ENCODE assay signal across 16 mouse cellular contexts in genomic region chr15:91395165-91395564, GRCm38 (mm10).
"Had no signal": no experiment of that assay in that cellular context is flagged by ENCODE, and none has a peak within 500 bp of the region (broad histone marks: within the 10 kb centered on the region; RNA-seq: fewer than 3 reads in every experiment).

No protein-coding gene starts in this region.

- H3K9ac ChIP-seq: neural tube, embryonic 13.5 days; neural tube, embryonic 15.5 days; stomach, embryonic 15.5 days had no signal

- H3K4me1 ChIP-seq: neural tube, embryonic 13.5 days; neural tube, embryonic 15.5 days; stomach, embryonic 15.5 days had no signal

- H3K4me2 ChIP-seq: neural tube, embryonic 13.5 days; neural tube, embryonic 15.5 days; stomach, embryonic 15.5 days had no signal

- H3K9me3 ChIP-seq: neural tube, embryonic 13.5 days; neural tube, embryonic 15.5 days; stomach, embryonic 15.5 days had no signal

- DNase-seq: retina, postnatal 1 day; right cerebral cortex, adult 18-20 months; right cerebral cortex, postnatal 14 days; right cerebral cortex, postnatal 25 days; right cerebral cortex, postnatal 4 days; spleen, adult 18-20 months; thymus, adult 18-20 months; thymus, adult 2 months; thymus, postnatal 14 days; thymus, postnatal 25 days; thymus, postnatal 36 days; thymus, postnatal 4 days had no signal

- H3K27ac ChIP-seq: neural tube, embryonic 13.5 days; neural tube, embryonic 15.5 days; stomach, embryonic 15.5 days; stomach, postnatal 0 days had no signal

- H3K27me3 ChIP-seq: neural tube, embryonic 13.5 days; neural tube, embryonic 15.5 days; stomach, embryonic 15.5 days had no signal

- H3K4me3 ChIP-seq: neural tube, embryonic 13.5 days; neural tube, embryonic 15.5 days; stomach, embryonic 15.5 days had no signal

- H3K36me3 ChIP-seq: neural tube, embryonic 13.5 days; neural tube, embryonic 15.5 days; stomach, embryonic 15.5 days had no signal
